Mouse (Mus musculus) cerebral cortex, adult 2 months (tissue): ENCODE results near the gene 4930519P11Rik.

Source experiments
- WGBS: fragments of 180-500 bp; shearing (Covaris S2); methylation state at CpG from one replicate; pipeline ENCODE4 v1.1.7; 2018; 5-methylcytosine and 5-hydroxymethylcytosine counted together

Gene 4930519P11Rik

DNA sequence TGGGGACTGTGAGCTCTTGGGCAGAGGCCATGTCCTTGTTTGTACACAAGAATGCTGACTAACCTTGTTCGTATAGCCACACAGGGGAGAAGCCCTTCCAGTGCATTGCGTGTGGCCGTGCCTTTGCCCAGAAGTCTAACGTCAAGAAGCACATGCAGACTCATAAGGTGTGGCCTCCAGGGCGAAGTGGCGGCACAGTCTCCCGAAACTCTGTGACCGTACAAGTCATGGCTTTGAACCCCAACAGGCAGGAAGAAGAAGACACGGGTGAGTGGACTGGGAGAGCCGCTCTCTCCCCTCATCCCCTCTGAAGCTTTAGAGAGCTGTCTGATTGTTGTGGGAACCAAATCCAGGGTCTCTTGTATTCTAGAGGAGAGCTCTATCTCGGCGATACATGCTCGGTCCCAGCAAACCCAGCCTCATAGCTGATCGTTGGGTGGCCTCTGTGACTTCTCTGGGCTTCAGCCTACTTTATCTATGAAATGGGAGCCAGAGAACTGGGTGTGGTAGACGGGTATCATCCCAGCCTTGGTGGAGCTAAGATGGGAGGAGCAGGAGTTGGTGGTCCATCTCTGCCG, 19.1 kb upstream of the 4930519P11Rik start:
- WGBS, result 95% methylated on average over 16 of the region's 16 CpGs

DNA sequence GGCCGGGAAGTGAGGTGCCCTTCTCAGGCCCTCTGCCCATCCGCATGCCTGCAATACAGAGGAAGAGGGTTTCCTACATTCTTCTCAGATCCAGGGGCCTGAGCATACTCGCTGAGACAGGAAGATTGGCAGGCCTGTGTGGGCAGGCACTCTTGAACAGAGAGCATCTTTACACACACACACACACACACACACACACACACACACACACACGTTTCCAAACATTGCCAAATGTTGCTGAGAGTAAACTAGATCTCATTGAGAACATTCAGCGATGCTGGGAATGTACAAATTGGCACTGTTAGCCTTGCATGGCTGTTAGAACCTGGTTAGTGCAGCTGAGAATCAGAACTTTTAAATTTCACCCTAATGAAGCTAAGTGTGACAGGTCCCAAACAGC, 17.3 kb upstream of the 4930519P11Rik start:
- WGBS, result 66% methylated on average over 5 of the region's 5 CpGs

DNA sequence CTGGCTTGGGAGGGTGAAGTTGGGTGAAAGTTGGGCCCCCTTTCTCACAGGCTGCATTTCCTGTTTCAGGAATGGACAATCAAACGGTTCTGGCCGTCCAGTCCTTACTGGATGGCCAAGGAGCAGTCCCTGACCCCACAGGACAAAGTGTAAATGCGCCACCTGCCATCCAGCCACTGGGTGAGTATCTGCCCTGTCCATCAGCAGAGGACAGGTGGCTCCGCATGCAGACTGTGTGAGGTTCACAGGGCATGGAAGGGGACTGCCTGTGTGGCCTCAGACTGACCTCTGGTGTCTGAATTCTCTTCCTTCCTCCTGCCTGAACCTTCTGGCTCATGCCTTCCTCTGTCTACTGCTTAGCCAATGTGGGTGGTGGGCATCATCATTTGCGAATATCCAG, 8.4 kb upstream of the 4930519P11Rik start:
- WGBS, result 80% methylated on average over 5 of the region's 5 CpGs

DNA sequence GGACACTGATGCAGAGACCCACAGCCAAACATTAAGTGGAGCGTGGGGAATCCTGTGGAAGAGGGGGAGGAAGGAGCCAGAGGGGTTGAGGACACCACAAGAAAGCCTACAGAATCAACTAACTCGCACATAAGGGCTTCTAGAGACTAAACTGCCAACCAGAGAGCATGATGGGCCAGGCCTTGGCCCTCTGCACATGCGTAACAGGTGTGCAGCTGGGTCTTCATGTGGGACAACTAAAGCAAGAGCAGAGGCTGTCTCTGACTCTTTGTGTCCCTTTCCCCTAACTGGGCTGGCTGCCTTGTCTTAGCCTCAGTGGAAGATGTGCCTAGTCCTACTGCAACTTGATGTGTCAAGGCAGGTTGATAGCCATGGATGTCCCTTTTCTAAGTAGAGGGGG, 3.8 kb upstream of the 4930519P11Rik start:
- 93% methylated on average over 3 of the region's 3 CpGs for WGBS

DNA sequence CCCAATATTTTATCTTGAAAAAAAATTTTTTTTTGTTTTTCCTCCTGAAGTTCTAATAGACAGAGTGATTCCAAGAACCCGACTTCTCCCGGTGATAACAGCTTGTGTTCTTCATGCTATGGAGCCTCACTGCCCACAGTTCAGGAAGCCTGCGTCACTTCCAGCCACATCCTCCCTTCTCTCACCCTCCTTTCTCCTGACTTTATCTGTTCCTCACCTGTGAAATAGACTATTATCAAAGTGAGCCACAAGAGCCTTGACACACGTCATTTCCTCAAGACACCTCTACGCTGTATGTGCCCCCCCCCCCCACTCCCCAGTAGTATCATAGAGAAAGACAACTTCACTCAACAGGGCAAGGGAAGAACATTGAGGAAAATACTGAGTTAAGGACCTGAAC, 2.4 kb upstream of the 4930519P11Rik start:
- 71% methylated on average over 5 of the region's 5 CpGs for WGBS

DNA sequence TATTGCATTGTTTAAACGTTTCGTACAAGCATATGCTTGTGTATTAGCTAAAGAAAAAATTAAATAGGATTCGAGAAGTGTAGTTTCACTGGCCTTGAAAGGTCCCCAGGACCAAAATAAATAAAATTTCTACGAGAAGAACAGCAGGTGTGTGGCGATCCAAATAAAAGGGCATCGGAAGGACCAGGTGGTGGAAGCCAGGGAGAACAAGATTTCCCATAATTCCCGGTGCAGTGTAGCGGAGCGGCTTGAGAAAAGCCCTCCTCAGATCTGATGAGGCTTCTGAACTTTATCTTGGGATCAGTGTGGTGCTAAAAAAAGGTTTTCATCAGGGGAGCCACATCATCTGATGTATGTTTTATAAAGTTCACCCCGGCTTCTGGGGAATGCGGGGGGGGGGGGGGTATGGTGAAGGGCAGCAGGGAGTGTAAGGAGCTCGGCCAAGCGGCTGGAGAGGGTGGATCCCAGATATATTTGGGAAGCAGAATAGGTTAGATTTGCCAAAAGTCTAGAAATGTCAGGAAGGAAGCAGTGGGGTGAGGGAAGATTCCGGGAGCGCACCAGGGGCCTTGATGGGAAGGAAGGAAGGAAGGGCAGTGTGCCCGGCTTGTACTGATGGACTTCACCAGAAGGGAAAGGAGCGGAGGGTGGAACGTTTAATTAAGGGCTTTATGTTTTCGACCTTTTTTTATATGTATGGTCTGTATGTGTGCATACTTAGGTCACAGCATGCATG, 1.8 kb upstream of the 4930519P11Rik start:
- WGBS, result 57% methylated on average over 19 of the region's 19 CpGs

DNA sequence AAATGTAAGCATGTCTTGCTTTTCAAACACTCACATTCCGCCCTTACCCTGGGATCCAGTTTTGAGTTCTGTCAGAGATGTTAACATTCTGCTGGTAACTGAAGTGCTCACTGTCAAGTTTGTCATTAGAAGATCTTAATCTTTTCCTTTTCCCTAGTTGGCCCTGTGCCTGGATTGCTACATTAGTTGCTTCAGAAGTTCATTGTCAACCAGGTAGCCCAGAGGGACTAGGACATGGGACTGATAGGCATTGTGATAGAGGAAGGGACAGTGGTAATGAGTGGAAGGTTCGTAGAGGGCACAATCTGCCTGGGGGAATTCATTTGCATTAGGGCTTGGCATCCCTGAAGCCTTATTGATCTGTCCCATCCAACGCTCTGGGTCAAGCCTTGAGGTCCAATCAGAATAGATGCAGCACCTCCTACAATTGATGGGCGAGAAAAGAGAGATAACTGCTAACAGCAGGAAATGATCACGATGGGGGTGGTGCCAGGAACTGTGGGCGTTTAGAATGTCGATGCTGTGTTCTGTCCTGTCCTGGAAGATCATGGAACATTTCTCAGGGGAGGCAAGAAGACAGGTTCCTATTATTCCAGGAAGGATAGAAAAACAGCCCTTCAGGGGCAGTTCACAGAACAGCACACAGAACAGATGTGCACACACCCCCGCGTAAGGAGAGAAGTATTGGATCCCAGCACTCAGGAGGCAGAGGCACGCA, 4.0 kb downstream of the 4930519P11Rik start:
- 69% methylated on average over 10 of the region's 10 CpGs for WGBS

DNA sequence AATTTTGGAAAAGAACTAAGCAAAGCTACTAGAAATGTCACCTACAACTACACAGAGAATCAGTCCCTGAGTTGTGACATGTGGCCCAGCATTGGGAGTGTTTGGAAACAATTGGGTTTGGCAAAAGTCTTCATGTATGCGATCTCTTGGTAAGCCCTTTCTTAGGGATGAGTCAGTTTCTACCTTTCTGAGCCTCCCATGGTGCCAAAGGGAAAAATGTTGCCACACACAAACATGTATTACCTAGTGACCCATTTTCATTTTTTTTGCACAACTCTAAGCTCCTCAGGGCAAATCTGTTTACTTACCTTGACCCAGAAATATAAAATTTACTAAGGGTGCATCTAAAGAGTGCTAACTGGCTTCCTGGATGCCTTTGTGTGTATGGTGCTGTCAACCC, 6.3 kb downstream of the 4930519P11Rik start:
- 94% methylated on average over 1 of the region's 1 CpGs for WGBS

DNA sequence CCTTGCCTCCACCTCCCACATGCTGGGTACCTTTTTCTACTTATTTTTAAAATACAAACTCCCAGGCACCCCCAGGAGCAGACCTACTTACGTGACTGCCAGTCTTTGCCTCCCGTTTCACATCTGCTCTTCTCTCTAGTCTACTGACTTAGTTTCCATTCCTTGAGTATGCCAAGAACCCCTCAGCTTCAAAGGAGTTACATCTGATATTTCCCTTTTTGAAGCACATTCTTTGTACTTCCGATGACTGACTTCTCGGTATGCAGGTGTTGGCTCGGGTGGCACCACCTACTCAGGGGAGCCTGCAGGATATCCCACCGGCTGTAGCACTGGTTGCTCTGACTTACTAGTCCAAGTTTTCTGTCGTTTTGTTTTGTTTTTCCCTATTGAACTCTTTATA, 9.1 kb downstream of the 4930519P11Rik start:
- WGBS, result 28% methylated on average over 7 of the region's 7 CpGs

DNA sequence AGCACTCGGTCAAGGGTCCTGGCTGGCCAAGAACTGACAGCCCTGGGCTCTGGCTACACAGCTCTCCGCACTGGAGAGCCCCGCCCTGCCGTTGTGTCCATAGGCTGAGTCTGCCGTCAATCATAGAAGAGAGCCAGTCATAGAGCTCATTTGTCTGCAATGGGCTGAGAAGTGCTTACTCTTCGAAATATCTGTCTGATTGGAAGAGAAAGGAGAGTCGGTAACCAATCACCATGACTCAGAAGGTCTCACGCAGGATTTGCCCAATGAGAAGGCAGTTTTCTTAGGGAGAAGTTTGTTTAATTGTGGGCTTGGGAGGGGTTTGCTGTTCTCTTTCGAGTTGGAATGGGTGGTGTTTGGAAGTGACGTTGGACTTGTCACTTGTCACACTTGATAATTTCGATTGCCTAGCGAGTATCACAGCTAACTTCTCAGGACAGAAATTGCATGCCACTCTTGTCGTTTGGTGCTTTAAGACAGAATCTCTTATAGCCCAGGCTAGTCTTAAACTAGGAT, 9.5 kb downstream of the 4930519P11Rik start, which contains the start of gene Pxmp4:
Gene Pxmp4 (minus strand): TSS at position 71 of the 516 bp plus-strand sequence.
- 0% methylated on average over 13 of the region's 13 CpGs for WGBS

DNA sequence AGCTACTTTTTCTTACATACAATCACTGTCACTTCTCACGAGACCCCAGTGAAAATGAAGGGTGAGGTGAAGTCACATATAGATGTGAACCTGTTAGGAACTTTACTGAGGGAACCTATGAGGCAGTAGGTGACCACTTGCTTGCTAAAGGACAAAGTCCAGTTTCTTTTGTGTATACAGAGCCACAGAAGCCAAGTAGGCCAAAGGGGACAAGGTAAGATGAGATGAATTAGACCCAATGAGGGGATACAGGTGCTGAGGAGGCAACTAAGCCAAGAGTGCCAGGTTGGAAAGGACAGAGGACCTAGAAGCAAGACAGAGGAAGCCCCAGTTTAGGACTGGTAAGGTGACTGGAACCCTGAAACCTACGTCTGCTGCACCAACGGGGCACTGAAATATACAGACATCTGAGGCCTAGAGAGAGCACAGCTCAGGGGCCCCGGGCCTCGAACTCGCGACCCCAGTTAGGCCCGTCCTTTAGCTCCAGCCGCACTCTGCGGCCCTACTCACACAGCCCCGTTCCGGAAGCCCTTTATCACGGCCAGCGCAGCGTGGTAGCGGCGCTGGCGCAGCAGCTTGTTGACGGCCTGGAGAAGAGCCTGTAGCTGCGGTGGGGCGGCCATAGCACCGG, 10.1 kb downstream of the 4930519P11Rik start:
- WGBS, result 14% methylated on average over 22 of the region's 22 CpGs

DNA sequence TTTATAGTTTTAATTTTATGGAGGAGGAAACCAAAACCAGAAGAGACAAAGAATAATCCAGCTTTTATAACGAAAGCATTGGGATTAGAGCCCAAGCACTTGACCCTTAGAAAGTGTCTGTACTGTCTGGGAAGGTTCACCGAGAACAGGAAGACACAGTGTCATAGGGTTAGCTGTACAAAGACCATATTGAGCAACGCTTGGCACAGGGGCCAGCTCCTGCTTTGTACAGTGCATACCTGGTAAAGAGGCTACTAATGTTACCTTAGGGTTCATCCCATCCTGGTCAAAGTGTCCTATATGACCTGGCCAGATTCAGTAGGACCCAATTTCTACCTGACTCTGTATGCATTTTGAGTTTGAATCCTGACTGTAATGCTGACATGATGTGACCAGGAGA, 11.9 kb downstream of the 4930519P11Rik start:
- 73% methylated on average over 3 of the region's 3 CpGs for WGBS

DNA sequence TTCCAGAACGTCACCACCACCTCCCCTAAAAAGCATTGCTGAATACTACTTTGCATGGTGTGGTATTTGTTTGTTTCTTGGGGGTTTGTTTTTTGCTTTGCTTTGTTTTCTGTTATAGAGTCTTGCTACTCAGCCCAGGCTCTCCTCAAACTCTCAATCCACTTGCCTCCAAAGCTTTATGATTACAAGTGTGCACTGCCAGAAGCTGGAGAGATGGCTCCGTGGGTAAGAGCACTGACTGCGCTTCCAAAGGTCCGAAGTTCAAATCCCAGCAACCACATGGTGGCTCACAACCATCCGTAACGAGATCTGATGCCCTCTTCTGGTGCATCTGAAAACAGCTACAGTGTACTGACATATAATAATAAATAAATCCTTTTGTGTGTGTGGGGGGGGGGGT, 12.7 kb downstream of the 4930519P11Rik start:
- WGBS, result 73% methylated on average over 6 of the region's 6 CpGs

DNA sequence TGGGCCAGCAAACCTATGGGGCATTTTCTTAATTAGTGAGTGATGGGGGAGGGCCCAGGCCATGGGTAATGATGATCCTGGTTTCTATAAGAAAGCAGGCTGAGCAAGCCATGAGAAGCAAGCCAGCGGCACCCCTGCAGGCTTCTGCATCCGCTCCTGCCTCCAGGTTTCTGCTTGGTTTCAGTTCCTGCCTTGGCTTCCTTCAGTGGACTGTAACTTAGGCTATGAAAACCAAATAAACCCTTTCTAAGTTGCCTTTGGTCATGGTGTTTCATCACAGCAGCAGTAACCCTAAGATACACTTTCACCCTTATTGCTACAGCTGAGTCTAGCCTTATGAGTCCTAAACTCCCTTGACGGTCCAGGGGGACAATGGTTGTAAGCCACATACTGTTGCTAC, 15.8 kb downstream of the 4930519P11Rik start:
- WGBS, result 94% methylated on average over 3 of the region's 3 CpGs

DNA sequence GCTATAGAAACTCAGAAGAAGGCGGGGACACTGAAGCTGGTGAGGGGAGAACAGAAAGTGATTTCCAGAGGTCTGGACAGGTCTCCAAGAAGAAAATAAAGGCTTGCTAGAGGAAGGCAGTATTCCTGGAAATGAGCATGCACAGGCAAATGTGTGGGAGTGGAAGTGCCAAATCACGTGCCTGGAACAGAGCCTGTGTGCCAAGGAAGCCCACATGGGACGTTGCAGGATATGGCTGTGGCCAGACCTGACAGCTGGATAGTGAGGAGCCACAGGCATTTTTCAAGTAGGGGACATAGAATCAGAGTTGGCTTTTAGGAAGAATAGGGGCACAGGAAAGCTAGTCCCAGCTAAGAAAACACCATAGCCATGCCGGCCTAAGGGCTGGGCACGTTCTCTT, 17.5 kb downstream of the 4930519P11Rik start:
- WGBS, result 57% methylated on average over 5 of the region's 5 CpGs

DNA sequence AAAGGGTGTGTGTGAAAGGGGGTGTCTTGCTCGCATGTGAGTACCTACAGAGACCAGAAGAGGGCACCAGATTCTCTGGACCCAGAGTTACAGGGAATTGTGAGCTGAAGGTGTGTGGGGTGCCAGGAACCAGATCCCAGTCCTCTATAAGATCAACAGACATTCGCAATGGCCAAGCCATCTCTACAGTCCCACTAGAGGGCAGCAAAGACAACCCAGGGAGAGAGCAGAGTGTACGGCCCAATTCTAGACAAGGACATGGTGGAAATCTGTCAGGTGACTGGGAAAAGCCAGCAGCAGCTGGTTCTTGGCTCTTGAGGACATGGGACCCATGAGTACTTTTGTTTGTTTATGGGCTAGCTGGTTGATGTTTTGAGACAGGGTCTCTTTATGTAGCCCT, 20.2 kb downstream of the 4930519P11Rik start:
- WGBS, result 75% methylated on average over 3 of the region's 3 CpGs

DNA sequence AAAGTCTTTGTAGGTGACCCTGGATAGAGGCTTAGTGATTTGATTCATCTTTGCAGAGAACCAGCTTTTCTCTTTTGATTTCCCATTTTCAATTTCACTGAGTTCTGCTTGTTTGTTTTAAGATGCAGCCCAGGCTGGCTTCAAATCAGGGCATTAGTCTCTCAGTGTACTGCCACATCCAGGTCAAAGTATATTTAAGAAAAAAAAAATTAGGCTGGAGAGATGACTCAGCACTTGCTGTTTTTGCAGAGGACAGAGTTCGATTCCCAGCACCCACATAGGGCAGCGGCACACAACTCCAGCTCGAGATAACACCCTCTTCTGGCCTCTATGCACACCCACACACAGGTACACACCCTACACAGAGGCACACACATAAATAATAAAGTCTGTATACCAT, 22.0 kb downstream of the 4930519P11Rik start:
- WGBS, result 80% methylated on average over 3 of the region's 3 CpGs

DNA sequence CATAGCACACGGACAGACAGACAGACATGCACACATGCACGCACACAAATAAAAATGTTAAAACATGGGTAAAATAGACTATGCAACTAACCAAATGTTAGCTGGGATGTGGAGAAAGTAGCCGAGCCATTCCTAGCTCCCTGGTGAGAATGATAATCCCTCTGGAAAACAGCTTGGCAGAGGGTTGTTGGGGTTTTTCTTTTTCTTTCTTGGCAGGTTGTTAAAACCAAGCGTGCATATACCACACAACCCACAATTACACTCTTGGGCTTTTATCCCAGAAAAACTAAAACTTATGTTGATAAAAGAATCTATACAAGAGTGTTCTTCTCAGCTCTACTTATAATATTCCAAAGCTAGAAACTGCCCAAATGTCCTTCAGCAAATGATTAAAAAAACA, 24.2 kb downstream of the 4930519P11Rik start:
- WGBS, result 53% methylated on average over 4 of the region's 4 CpGs

DNA sequence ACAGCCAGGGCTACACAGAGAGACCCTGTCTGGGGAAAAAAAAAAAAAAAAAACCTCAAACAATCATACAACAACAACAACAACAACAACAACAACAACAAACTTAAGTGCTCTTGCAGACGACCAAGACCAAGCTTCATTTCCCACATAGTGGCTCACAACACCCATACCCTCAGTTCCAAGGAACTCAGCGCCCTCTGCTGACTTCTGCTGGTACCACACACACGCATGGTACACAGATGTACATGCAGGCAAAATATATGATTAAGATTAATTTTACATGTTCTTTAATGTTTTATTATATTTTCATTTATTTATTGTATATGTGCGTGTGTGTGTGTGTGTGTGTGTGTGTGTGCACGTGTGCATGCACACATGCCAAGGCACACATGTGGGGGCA, 26.8 kb downstream of the 4930519P11Rik start:
- WGBS, result 64% methylated on average over 5 of the region's 5 CpGs

DNA sequence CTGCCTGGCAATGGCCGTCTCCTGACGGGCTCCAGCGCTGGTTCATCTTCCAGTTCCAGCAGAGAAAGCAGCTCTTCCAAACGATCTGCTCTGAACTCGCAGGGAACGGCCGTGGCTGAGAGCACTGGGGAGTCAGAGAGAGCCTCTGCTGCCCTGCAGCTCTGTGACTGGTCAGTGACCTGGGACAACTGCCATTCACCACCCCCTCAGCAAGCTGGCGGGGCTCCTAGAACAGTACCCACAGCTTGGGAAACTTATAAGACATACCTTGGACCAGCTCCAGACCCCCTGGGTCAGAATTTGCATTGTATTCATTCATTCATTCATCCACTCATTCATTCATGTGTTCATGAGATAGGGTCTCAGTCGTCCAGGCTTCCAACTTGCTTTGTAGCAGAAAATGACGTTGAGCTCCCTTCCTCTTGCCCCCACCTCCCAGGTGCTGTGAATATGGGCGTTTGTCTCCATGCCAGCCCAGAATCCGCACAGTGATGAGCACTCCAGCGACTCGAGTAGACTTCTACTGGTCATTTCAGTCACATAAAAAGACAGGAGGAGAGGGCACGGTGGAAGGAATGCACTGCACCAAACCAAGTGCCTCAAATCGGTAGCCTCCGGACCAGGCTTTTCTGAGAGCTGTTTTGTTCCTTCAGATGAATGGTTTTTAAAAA, 28.2 kb downstream of the 4930519P11Rik start:
- WGBS, result 31% methylated on average over 17 of the region's 17 CpGs
